16 mouse cellular contexts compared by ENCODE assay signal in genomic region chr5:23531541-23532096, GRCm38 (mm10).
"Had no signal": no experiment of that assay in that cellular context is flagged by ENCODE, and none has a peak within 500 bp of the region (broad histone marks: within the 10 kb centered on the region; RNA-seq: fewer than 3 reads in every experiment).

No protein-coding gene starts in this region.

- ATAC-seq: intestine, postnatal 0 days had no signal

- H3K9ac ChIP-seq: liver, embryonic 13.5 days had no signal

- DNase-seq: kidney, adult 2 months; kidney, postnatal 25 days; layer of hippocampus, adult 9-11 months; liver, embryonic 13.5 days; lung, adult 2 months; lung, postnatal 14 days; lung, postnatal 4 days; midbrain, embryonic 14.5 days; right cerebral cortex, postnatal 14 days; spleen, adult 18-20 months; thymus, adult 18-20 months; thymus, postnatal 36 days had no signal

- H3K4me1 ChIP-seq: liver, embryonic 13.5 days had no signal

- H3K4me3 ChIP-seq: layer of hippocampus, adult 2 months; liver, embryonic 13.5 days had no signal

- H3K9me3 ChIP-seq: liver, embryonic 13.5 days had no signal

- H3K36me3 ChIP-seq: liver, embryonic 13.5 days had no signal

- H3K27ac ChIP-seq: kidney, postnatal 0 days; layer of hippocampus, adult 2 months; liver, embryonic 13.5 days had no signal

- H3K27me3 ChIP-seq: liver, embryonic 13.5 days had no signal

- H3K4me2 ChIP-seq: liver, embryonic 13.5 days; midbrain, embryonic 11.5 days had no signal
